Mouse (Mus musculus): ENCODE measurements around the gene B4galt1. TPM values are rescaled to one million over a fixed set of nuclear protein-coding genes. Genes with fewer than 3 reads are reported as not detected.
"Not testable (repeated sequence)": the region's sequence is repeated elsewhere in the genome, so short reads cannot be mapped to it uniquely, and the experiment has no call there.

B4galt1 gene
- polyA plus RNA-seq, 2 experiments: 14.3 to 30.3 TPM

DNA sequence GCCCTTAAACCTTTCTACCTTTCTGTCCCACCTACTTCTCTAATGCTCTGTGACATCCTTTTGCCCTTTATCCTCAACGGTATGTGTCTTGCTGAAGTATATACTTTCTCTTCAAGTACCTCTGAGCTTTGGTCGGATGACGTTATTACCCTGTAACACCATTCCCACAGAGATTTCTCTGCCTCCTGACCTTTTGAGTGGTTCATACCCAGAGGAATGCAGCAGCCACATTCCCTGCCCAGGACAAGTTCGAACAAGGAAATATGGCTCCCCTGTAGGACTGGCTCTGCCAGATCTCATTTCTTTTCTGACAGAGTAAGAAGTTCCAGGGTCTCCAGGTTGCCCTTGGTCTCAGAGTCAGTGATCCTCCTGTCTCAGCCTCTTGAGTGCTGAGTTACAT lies 51.9 kb downstream of the B4galt1 start:
- Histone ChIP-seq H3K4me3 (ENCODE audit: insufficient read depth in 1 of 2, low read depth in 2 of 2, low read length in 2 of 2) (no peak overlapping the region), H3K9me3 (ENCODE audit: control insufficient read depth, low read length) (no peaks in the 10 kb centered on the region), H3K4me1 (replicated peaks; ENCODE audit: control insufficient read depth in 2 of 2, insufficient read depth in 2 of 2, low read length in 1 of 2) (peaks cover 0 to 9% of the 10 kb centered on the region in 2 experiments; a peak in 2 of 4 replicates), H3K4me2 (ENCODE audit: low read depth) (no peak overlapping the region), H3K36me3 (replicated peaks; ENCODE audit: control insufficient read depth, insufficient read depth, low read depth) (peaks cover 15% of the 10 kb centered on the region), H3K27me3 (ENCODE audit: control insufficient read depth, insufficient read depth, low read length) (no peaks in the 10 kb centered on the region), H3K27ac (no peak overlapping the region), H3K9ac (replicated peaks) (no peak overlapping the region)
- no peak for DNase-seq (ENCODE audit: low read depth in 3 of 3, low spot score in 3 of 3)
- TF ChIP-seq EP300 (IDR thresholded peaks at IDR 0.05; ENCODE audit: low read depth) (no peak), CTCF (IDR thresholded peaks at IDR 0.05; ENCODE audit: low read depth) (no peak)
- WGBS (ENCODE audit: insufficient replicate concordance): 88% methylated on average over 4 of the region's 4 CpGs
- ATAC-seq (ENCODE audit: insufficient read depth): no peak

DNA sequence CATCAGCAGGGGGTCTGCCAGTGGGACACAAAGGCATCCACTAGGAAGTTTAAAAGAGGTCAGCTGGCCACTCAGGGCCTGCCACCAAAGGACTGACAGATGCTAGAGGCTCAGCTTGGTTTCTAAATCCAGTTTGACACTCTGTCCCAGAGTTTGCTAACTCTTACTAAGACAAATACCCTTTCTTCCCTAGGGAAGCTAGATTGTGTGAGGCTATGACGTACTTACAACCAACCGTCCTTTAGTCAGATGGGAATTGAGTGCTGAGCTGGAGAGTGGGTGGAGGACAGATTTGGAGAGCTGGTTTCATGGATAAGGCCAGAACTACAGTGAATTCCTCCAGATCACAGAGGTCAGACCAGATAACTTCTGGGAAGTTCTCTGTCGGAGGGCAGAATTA lies 52.9 kb downstream of the B4galt1 start:
- no peak overlapping the region for H3K9ac ChIP-seq (replicated peaks)
- H3K9me3 ChIP-seq (ENCODE audit: control insufficient read depth, low read length): no peaks in the 10 kb centered on the region
- no peak for DNase-seq (ENCODE audit: low read depth in 3 of 3, low spot score in 3 of 3)
- 40% methylated on average over 3 of the region's 3 CpGs for WGBS (ENCODE audit: insufficient replicate concordance)
- H3K4me3 ChIP-seq (ENCODE audit: insufficient read depth in 1 of 2, low read depth in 2 of 2, low read length in 2 of 2): no peak overlapping the region
- no peak for ATAC-seq (ENCODE audit: insufficient read depth)
- H3K4me2 ChIP-seq (ENCODE audit: low read depth): no peak overlapping the region
- TF ChIP-seq CTCF (IDR thresholded peaks at IDR 0.05; ENCODE audit: low read depth) (no peak), EP300 (IDR thresholded peaks at IDR 0.05; ENCODE audit: low read depth) (no peak)
- H3K4me1 ChIP-seq (replicated peaks; ENCODE audit: control insufficient read depth in 2 of 2, insufficient read depth in 2 of 2, low read length in 1 of 2): peaks cover 0 to 9% of the 10 kb centered on the region in 2 experiments; a peak in 2 of 4 replicates
- H3K36me3 ChIP-seq (replicated peaks; ENCODE audit: control insufficient read depth, insufficient read depth, low read depth): peaks cover 8% of the 10 kb centered on the region
- H3K27me3 ChIP-seq (ENCODE audit: control insufficient read depth, insufficient read depth, low read length): no peaks in the 10 kb centered on the region
- H3K27ac ChIP-seq: no peak overlapping the region

DNA sequence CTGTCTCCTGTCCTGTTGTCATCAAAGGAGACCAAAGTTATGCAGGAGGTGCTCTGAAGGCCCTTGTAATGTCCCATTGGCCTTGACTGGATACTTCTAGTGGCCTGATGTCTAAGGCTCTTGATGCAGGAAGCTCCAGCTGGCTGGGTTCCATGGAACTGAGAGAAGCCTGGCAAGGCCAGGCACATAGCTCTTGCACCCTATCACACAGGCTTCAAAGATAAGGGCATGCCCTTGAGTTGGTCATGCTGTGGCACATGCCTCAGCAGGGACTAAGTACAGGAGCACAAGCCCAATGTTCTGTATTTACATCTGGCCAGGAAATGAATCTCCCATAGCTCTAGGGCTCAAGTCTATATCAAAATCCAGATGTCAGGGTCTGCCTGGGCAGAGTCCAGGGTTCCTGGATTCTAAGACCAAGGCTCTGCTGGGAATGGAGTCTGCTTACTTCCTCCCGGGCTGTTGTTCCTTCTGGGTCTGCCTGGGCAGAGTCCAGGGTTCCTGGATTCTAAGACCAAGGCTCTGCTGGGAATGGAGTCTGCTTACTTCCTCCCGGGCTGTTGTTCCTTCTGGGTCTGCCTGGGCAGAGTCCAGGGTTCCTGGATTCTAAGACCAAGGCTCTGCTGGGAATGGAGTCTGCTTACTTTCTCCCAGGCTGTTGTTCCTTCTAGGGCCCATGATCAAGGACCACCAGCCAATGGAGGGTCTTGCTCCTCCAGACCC lies 54.8 kb downstream of the B4galt1 start:
- not testable (repeated sequence) for H3K36me3 ChIP-seq (replicated peaks; ENCODE audit: control insufficient read depth, insufficient read depth, low read depth); H3K27me3 ChIP-seq (ENCODE audit: control insufficient read depth, insufficient read depth, low read length); DNase-seq (ENCODE audit: low read depth in 3 of 3, low spot score in 3 of 3); H3K9ac ChIP-seq (replicated peaks); H3K4me1 ChIP-seq (replicated peaks; ENCODE audit: control insufficient read depth in 2 of 2, insufficient read depth in 2 of 2, low read length in 1 of 2); H3K9me3 ChIP-seq (ENCODE audit: control insufficient read depth, low read length); ATAC-seq (ENCODE audit: insufficient read depth); H3K4me2 ChIP-seq (ENCODE audit: low read depth); H3K4me3 ChIP-seq (ENCODE audit: insufficient read depth in 1 of 2, low read depth in 2 of 2, low read length in 2 of 2); H3K27ac ChIP-seq
- WGBS (ENCODE audit: insufficient replicate concordance): no CpG with 5 or more reads among the region's 2 CpGs

DNA sequence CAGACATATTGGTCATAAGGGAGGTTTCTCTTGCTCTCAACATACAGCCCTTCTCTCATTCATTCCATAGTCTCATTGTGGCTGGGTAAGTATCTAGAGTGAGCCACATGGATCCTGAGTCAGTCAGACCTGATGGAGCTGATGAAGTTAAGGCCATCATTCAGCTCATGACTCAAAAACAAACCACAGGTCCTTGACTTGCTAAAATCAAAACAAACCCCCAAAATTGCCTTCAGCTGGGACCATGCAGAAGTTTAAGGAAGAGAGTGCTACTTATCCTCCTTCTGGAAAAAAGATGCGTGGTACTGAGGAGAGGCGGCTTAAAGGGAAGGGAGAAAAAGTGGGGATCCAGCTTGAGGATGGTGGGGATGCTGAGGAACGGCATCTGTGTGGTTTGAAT lies 58.0 kb downstream of the B4galt1 start:
- H3K36me3 ChIP-seq (replicated peaks; ENCODE audit: control insufficient read depth, insufficient read depth, low read depth): no peaks in the 10 kb centered on the region
- WGBS (ENCODE audit: insufficient replicate concordance): 83% methylated on average over 3 of the region's 3 CpGs
- TF ChIP-seq CTCF (IDR thresholded peaks at IDR 0.05; ENCODE audit: low read depth) (no peak), EP300 (IDR thresholded peaks at IDR 0.05; ENCODE audit: low read depth) (no peak)

DNA sequence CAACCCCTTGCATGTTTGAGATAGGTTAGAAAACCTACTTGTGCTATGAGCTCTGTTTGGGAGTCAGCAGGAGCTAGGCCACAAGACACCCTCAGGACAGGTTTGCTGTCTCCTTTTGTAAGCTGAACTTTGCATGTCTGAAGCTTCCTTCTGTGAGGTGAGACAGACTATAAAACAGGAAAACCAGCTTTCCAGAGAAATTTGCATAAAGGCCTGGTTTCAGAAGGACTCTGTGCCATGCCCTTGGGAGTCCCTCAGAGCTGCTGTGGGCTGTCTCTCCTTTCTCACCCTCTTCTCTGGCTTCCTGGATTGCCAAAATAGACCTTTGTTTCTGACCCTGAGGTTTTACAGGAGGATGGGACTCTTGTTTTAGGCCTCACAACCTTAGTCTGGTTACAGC lies 59.5 kb downstream of the B4galt1 start:
- ATAC-seq (ENCODE audit: insufficient read depth): no peak
- no peaks in the 10 kb centered on the region for H3K4me1 ChIP-seq (replicated peaks; ENCODE audit: control insufficient read depth in 2 of 2, insufficient read depth in 2 of 2, low read length in 1 of 2)
- DNase-seq (ENCODE audit: low read depth in 3 of 3, low spot score in 3 of 3): no peak
- no peak overlapping the region for H3K4me2 ChIP-seq (ENCODE audit: low read depth)
- H3K9ac ChIP-seq (replicated peaks): no peak overlapping the region
- no peak overlapping the region for H3K4me3 ChIP-seq (ENCODE audit: insufficient read depth in 1 of 2, low read depth in 2 of 2, low read length in 2 of 2)
- TF ChIP-seq CTCF (IDR thresholded peaks at IDR 0.05; ENCODE audit: low read depth) (no peak), EP300 (IDR thresholded peaks at IDR 0.05; ENCODE audit: low read depth) (no peak)
- no peaks in the 10 kb centered on the region for H3K36me3 ChIP-seq (replicated peaks; ENCODE audit: control insufficient read depth, insufficient read depth, low read depth)
- no peak overlapping the region for H3K27ac ChIP-seq
- no peaks in the 10 kb centered on the region for H3K27me3 ChIP-seq (ENCODE audit: control insufficient read depth, insufficient read depth, low read length)
- H3K9me3 ChIP-seq (ENCODE audit: control insufficient read depth, low read length): no peaks in the 10 kb centered on the region

More for the DNA sequence above, 58.0 kb downstream of the B4galt1 start:
- no peak overlapping the region for H3K27ac ChIP-seq
- H3K9ac ChIP-seq (replicated peaks): no peak overlapping the region
- no peak overlapping the region for H3K4me3 ChIP-seq (ENCODE audit: insufficient read depth in 1 of 2, low read depth in 2 of 2, low read length in 2 of 2)
- H3K4me1 ChIP-seq (replicated peaks; ENCODE audit: control insufficient read depth in 2 of 2, insufficient read depth in 2 of 2, low read length in 1 of 2): peaks cover 0 to under 1% of the 10 kb centered on the region in 2 experiments; a peak in 1 of 4 replicates
- H3K9me3 ChIP-seq (ENCODE audit: control insufficient read depth, low read length): no peaks in the 10 kb centered on the region
- H3K27me3 ChIP-seq (ENCODE audit: control insufficient read depth, insufficient read depth, low read length): no peaks in the 10 kb centered on the region
- DNase-seq (ENCODE audit: low read depth in 3 of 3, low spot score in 3 of 3): no peak
- no peak for ATAC-seq (ENCODE audit: insufficient read depth)
- no peak overlapping the region for H3K4me2 ChIP-seq (ENCODE audit: low read depth)
